In genomic region chr5:32608516-32608915, GRCm38 (mm10) we compare ENCODE assay signal across 15 mouse cellular contexts. TPM values are rescaled to one million over a fixed set of nuclear protein-coding genes. Genes with fewer than 3 reads are reported as not detected.
DNase-seq lines count a peak whose midpoint lies in the region; ATAC-seq and TF ChIP-seq lines count a peak whose summit lies in the region.
"Had no signal": no experiment of that assay in that cellular context is flagged by ENCODE, and none has a peak within 500 bp of the region (broad histone marks: within the 10 kb centered on the region; RNA-seq: fewer than 3 reads in every experiment).

No protein-coding gene starts in this region.

- TF ChIP-seq CTCF in kidney, postnatal 0 days (IDR thresholded peaks at IDR 0.05; ENCODE audit: low read depth): no peak

- H3K4me3 ChIP-seq in heart, embryonic 13.5 days: no peak overlapping the region
- no peak overlapping the region for H3K4me3 ChIP-seq in kidney, postnatal 0 days (replicated peaks; ENCODE audit: low read depth, low read length)
- 0 out of 2 replicates have a peak overlapping the region, but pooled peaks have one; percentile 5 for H3K4me3 ChIP-seq in brown adipose tissue, adult 24 weeks (ENCODE audit: insufficient read depth, low read depth, low read length)
- H3K4me3 ChIP-seq in lung, embryonic 16.5 days (ENCODE audit: low read length): no peak overlapping the region
- H3K4me3 ChIP-seq in hindbrain, embryonic 11.5 days (ENCODE audit: low read depth, low read length): no peak overlapping the region
- H3K4me3 ChIP-seq: hindbrain, embryonic 10.5 days; midbrain, embryonic 15.5 days had no signal

- no peak for ATAC-seq in heart, embryonic 13.5 days (ENCODE audit: extremely low read depth, insufficient number of reproducible peaks, low FRiP score, low TSS enrichment)
- ATAC-seq in kidney, postnatal 0 days (replicated peaks; ENCODE audit: low FRiP score, low read depth): no peak
- ATAC-seq in lung, embryonic 16.5 days (ENCODE audit: low read depth): no peak
- no peak for ATAC-seq in hindbrain, embryonic 11.5 days (ENCODE audit: low FRiP score)
- ATAC-seq: forebrain, embryonic 14.5 days; midbrain, embryonic 15.5 days had no signal

- H3K9ac ChIP-seq in heart, embryonic 13.5 days: no peak overlapping the region
- no peak overlapping the region for H3K9ac ChIP-seq in kidney, postnatal 0 days (ENCODE audit: low read depth, low read length)
- H3K9ac ChIP-seq in lung, embryonic 16.5 days (ENCODE audit: low read length): no peak overlapping the region
- H3K9ac ChIP-seq in hindbrain, embryonic 11.5 days (ENCODE audit: low read depth, low read length): no peak overlapping the region
- H3K9ac ChIP-seq: midbrain, embryonic 15.5 days had no signal

- H3K27me3 ChIP-seq in heart, embryonic 13.5 days (replicated peaks): no peaks in the 10 kb centered on the region
- no peaks in the 10 kb centered on the region for H3K27me3 ChIP-seq in kidney, postnatal 0 days (ENCODE audit: insufficient read depth, low read length)
- H3K27me3 ChIP-seq in lung, embryonic 16.5 days (ENCODE audit: control insufficient read depth, insufficient read depth, low read depth, low read length): no peaks in the 10 kb centered on the region
- H3K27me3 ChIP-seq in hindbrain, embryonic 11.5 days (ENCODE audit: control insufficient read depth, insufficient read depth, low read length): no peaks in the 10 kb centered on the region
- H3K27me3 ChIP-seq: midbrain, embryonic 15.5 days had no signal

- H3K9me3 ChIP-seq in heart, embryonic 13.5 days: no peaks in the 10 kb centered on the region
- no peaks in the 10 kb centered on the region for H3K9me3 ChIP-seq in kidney, postnatal 0 days (replicated peaks; ENCODE audit: low read length)
- no peaks in the 10 kb centered on the region for H3K9me3 ChIP-seq in lung, embryonic 16.5 days (ENCODE audit: control insufficient read depth, low read length)
- no peaks in the 10 kb centered on the region for H3K9me3 ChIP-seq in hindbrain, embryonic 11.5 days (ENCODE audit: control insufficient read depth, low read length)
- H3K9me3 ChIP-seq: hindbrain, embryonic 10.5 days; midbrain, embryonic 15.5 days had no signal

- no peak overlapping the region for H3K4me2 ChIP-seq in heart, embryonic 13.5 days
- H3K4me2 ChIP-seq in kidney, postnatal 0 days (ENCODE audit: low read length): no peak overlapping the region
- no peak overlapping the region for H3K4me2 ChIP-seq in lung, embryonic 16.5 days (ENCODE audit: low read depth, low read length)
- H3K4me2 ChIP-seq in hindbrain, embryonic 11.5 days (replicated peaks; ENCODE audit: low read depth, low read length): no peak overlapping the region
- H3K4me2 ChIP-seq: midbrain, embryonic 15.5 days had no signal

- 70% methylated on average over 4 of the region's 4 CpGs for WGBS in heart, embryonic 13.5 days
- WGBS in kidney, postnatal 0 days: 33% methylated on average over 4 of the region's 4 CpGs
- WGBS in lung, embryonic 16.5 days: 74% methylated on average over 4 of the region's 4 CpGs
- WGBS in hindbrain, embryonic 11.5 days: 91% methylated on average over 4 of the region's 4 CpGs

- peaks cover 25% of the 10 kb centered on the region for H3K4me1 ChIP-seq in heart, embryonic 13.5 days
- H3K4me1 ChIP-seq in kidney, postnatal 0 days (replicated peaks; ENCODE audit: insufficient read depth, low read length): 0 out of 2 replicates have a peak, but pooled peaks cover 5% of the 10 kb centered on the region
- 0 out of 2 replicates have a peak, but pooled peaks cover 4% of the 10 kb centered on the region for H3K4me1 ChIP-seq in brown adipose tissue, adult 24 weeks (ENCODE audit: control insufficient read depth, insufficient read depth, insufficient read length, low read length)
- peaks cover 5% of the 10 kb centered on the region; the same call in 1 of the 2 replicates for H3K4me1 ChIP-seq in lung, embryonic 16.5 days (replicated peaks; ENCODE audit: control insufficient read depth, insufficient read depth, low read length)
- no peaks in the 10 kb centered on the region for H3K4me1 ChIP-seq in hindbrain, embryonic 11.5 days (replicated peaks; ENCODE audit: control insufficient read depth, insufficient read depth, low read length)

- peak overlapping the region; percentile 70 for H3K27ac ChIP-seq in heart, embryonic 13.5 days (replicated peaks)
- H3K27ac ChIP-seq in kidney, postnatal 0 days: peak overlapping the region; percentile 43
- peak overlapping the region; percentile 81 for H3K27ac ChIP-seq in brown adipose tissue, adult 24 weeks (replicated peaks; ENCODE audit: low read depth, low read length)
- H3K27ac ChIP-seq in lung, embryonic 16.5 days (ENCODE audit: low read length): peak overlapping the region; percentile 61
- H3K27ac ChIP-seq in hindbrain, embryonic 11.5 days (ENCODE audit: low read depth, low read length): no peak overlapping the region
- H3K27ac ChIP-seq: hindbrain, embryonic 10.5 days; macrophage; midbrain, embryonic 15.5 days had no signal

- no peak for DNase-seq in heart, adult 8-10 months (ENCODE audit: low spot score)
- DNase-seq in kidney, postnatal 0 days (ENCODE audit: low spot score): peak; percentile 48
- no peak for DNase-seq in kidney, adult 18-20 months
- no peak for DNase-seq in hindbrain, embryonic 11.5 days (ENCODE audit: low spot score)
- DNase-seq in testis, postnatal 14 days (ENCODE audit: low spot score): no peak
- DNase-seq: cerebellum, adult 8-10 months; right cerebral cortex, postnatal 4 days; thymus, postnatal 4 days had no signal

- no peaks in the 10 kb centered on the region for H3K36me3 ChIP-seq in heart, embryonic 13.5 days
- no peaks in the 10 kb centered on the region for H3K36me3 ChIP-seq in kidney, postnatal 0 days (ENCODE audit: insufficient read depth, low read length)
- H3K36me3 ChIP-seq in lung, embryonic 16.5 days (ENCODE audit: control insufficient read depth, insufficient read depth, low read length): no peaks in the 10 kb centered on the region
- no peaks in the 10 kb centered on the region for H3K36me3 ChIP-seq in hindbrain, embryonic 11.5 days (ENCODE audit: control insufficient read depth, insufficient read depth, low read length)
- H3K36me3 ChIP-seq: hindbrain, embryonic 10.5 days; midbrain, embryonic 15.5 days had no signal

RNA-seq across cellular contexts. Expression of gene Yes1, which starts 2.5 kb away (rescaled TPM):
- 21.5 and 21.6 TPM in 2 replicates for polyA plus RNA-seq in heart, embryonic 13.5 days (2015; fragmentation: Nextera tagmentation; extraction: Ambion mirVana)
- total RNA-seq in heart, adult 8-10 months (2022): 10 to 100 TPM; 14.7 to 19.0 (median 17.0) TPM
- polyA plus RNA-seq in kidney, postnatal 0 days (2015; fragmentation: Nextera tagmentation; extraction: Ambion mirVana): 25.8 and 28.0 TPM in 2 replicates
- polyA plus RNA-seq in brown adipose tissue, adult 24 weeks (2012; ENCODE audit: insufficient read depth, insufficient read length, missing spikeins): 13.1 and 15.0 TPM in 2 replicates
- polyA plus RNA-seq in lung, embryonic 16.5 days (2015; fragmentation: Nextera tagmentation; extraction: Ambion mirVana): 40.4 and 42.4 TPM in 2 replicates
- polyA plus RNA-seq in hindbrain, embryonic 11.5 days (2014; fragmentation: Nextera tagmentation; extraction: Ambion mirVana): 32.1 and 34.6 TPM in 2 replicates
